In the genomic region with DNA sequence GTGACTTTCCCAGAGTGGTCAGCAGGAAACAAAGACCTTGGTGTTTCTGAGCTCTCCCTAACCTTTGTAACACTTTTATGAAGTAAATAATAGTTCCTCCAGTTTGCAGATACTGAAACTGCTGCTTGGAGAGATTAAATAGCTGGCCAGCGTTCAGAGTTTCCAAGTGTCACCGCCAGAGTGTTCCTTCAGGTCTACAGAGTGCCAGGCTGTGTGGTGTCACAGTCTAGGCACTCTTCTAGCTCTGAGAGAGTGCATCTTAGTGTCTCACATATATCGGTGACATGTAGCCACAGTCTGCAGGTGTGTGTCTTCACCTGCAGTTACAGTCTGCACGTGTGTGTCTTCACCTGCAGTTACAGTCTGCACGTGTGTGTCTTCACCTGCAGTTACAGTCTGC, we compare ENCODE assay signal across 21 mouse cellular contexts. TPM values are rescaled to one million over a fixed set of nuclear protein-coding genes. Genes with fewer than 3 reads are reported as not detected.
A peak's percentile ranks its signal among the peaks of the same experiment; 100 is the strongest.
DNase-seq lines count a peak whose midpoint lies in the region; ATAC-seq and TF ChIP-seq lines count a peak whose summit lies in the region.
"Had no signal": no experiment of that assay in that cellular context is flagged by ENCODE, and none has a peak within 500 bp of the region (broad histone marks: within the 10 kb centered on the region; RNA-seq: fewer than 3 reads in every experiment).

No protein-coding gene starts in this region.

- 0 out of 2 replicates have a peak overlapping the region, but pooled peaks have one; percentile 23 for H3K27ac ChIP-seq in liver, embryonic 12.5 days
- H3K27ac ChIP-seq in liver, embryonic 11.5 days (ENCODE audit: low read depth, low read length) = no peak overlapping the region
- peak overlapping the region; percentile 78 for H3K27ac ChIP-seq in liver, postnatal 0 days (ENCODE audit: low read depth)
- no peak overlapping the region for H3K27ac ChIP-seq in stomach, postnatal 0 days (replicated peaks)
- H3K27ac ChIP-seq in midbrain, embryonic 13.5 days = no peak overlapping the region
- H3K27ac ChIP-seq: embryonic facial prominence, embryonic 10.5 days; embryonic facial prominence, embryonic 15.5 days; forebrain, embryonic 12.5 days; heart, embryonic 13.5 days; limb, embryonic 12.5 days; liver, embryonic 14.5 days; lung, embryonic 15.5 days; neural tube, embryonic 13.5 days had no signal

- no peak overlapping the region for H3K4me2 ChIP-seq in liver, embryonic 12.5 days
- H3K4me2 ChIP-seq in liver, embryonic 11.5 days = no peak overlapping the region
- no peak overlapping the region for H3K4me2 ChIP-seq in liver, postnatal 0 days (ENCODE audit: low read depth, low read length)
- H3K4me2 ChIP-seq in stomach, postnatal 0 days (replicated peaks; ENCODE audit: low read depth) = no peak overlapping the region
- no peak overlapping the region for H3K4me2 ChIP-seq in midbrain, embryonic 13.5 days (replicated peaks)
- H3K4me2 ChIP-seq: embryonic facial prominence, embryonic 15.5 days; forebrain, embryonic 12.5 days; heart, embryonic 13.5 days; limb, embryonic 12.5 days; lung, embryonic 15.5 days; neural tube, embryonic 13.5 days had no signal

- H3K9ac ChIP-seq in liver, embryonic 12.5 days = no peak overlapping the region
- H3K9ac ChIP-seq in liver, embryonic 11.5 days (ENCODE audit: low read depth, low read length) = no peak overlapping the region
- H3K9ac ChIP-seq in liver, postnatal 0 days (replicated peaks) = peak overlapping the region; percentile 18; the same call in 1 of the 2 replicates
- no peak overlapping the region for H3K9ac ChIP-seq in stomach, postnatal 0 days (ENCODE audit: low read length)
- no peak overlapping the region for H3K9ac ChIP-seq in midbrain, embryonic 13.5 days (replicated peaks)
- H3K9ac ChIP-seq: embryonic facial prominence, embryonic 15.5 days; forebrain, embryonic 12.5 days; forebrain, postnatal 0 days; heart, embryonic 13.5 days; limb, embryonic 12.5 days; lung, embryonic 15.5 days; neural tube, embryonic 13.5 days had no signal

- H3K27me3 ChIP-seq in liver, embryonic 12.5 days (replicated peaks) = no peaks in the 10 kb centered on the region
- H3K27me3 ChIP-seq in liver, embryonic 11.5 days (replicated peaks; ENCODE audit: control insufficient read depth, insufficient read depth, low read length) = no peaks in the 10 kb centered on the region
- H3K27me3 ChIP-seq in liver, postnatal 0 days (ENCODE audit: insufficient read depth, low read length) = no peaks in the 10 kb centered on the region
- H3K27me3 ChIP-seq in stomach, postnatal 0 days (ENCODE audit: control insufficient read depth, insufficient read depth, low read length) = no peaks in the 10 kb centered on the region
- H3K27me3 ChIP-seq in midbrain, embryonic 13.5 days = no peaks in the 10 kb centered on the region
- H3K27me3 ChIP-seq: embryonic facial prominence, embryonic 15.5 days; forebrain, embryonic 12.5 days; heart, embryonic 13.5 days; limb, embryonic 12.5 days; lung, embryonic 15.5 days; neural tube, embryonic 13.5 days had no signal

- no peak for TF ChIP-seq CTCF in liver, postnatal 0 days (IDR thresholded peaks at IDR 0.05; ENCODE audit: low read depth)
- no peak for TF ChIP-seq CTCF in stomach, postnatal 0 days (IDR thresholded peaks at IDR 0.05; ENCODE audit: low read depth)

- H3K9me3 ChIP-seq in liver, embryonic 12.5 days (replicated peaks) = no peaks in the 10 kb centered on the region
- H3K9me3 ChIP-seq in liver, embryonic 11.5 days (ENCODE audit: control insufficient read depth, low read length) = no peaks in the 10 kb centered on the region
- no peaks in the 10 kb centered on the region for H3K9me3 ChIP-seq in liver, postnatal 0 days (ENCODE audit: low read length)
- H3K9me3 ChIP-seq in stomach, postnatal 0 days (ENCODE audit: control insufficient read depth, low read length) = no peaks in the 10 kb centered on the region
- H3K9me3 ChIP-seq in midbrain, embryonic 13.5 days = no peaks in the 10 kb centered on the region
- H3K9me3 ChIP-seq: embryonic facial prominence, embryonic 10.5 days; embryonic facial prominence, embryonic 15.5 days; forebrain, embryonic 12.5 days; heart, embryonic 13.5 days; limb, embryonic 12.5 days; lung, embryonic 15.5 days; megakaryocyte, embryonic 14.5 days; neural tube, embryonic 13.5 days had no signal

- DNase-seq in liver, embryonic 11.5 days (ENCODE audit: low spot score) = no peak
- peak; percentile 69 for DNase-seq in adipocyte (ENCODE audit: low spot score)
- DNase-seq in liver, postnatal 0 days = no peak
- DNase-seq in stomach, postnatal 0 days (ENCODE audit: low spot score) = no peak
- DNase-seq in layer of hippocampus, adult 18-20 months (ENCODE audit: low spot score in 2 of 2) = no peak
- DNase-seq: forebrain, postnatal 0 days; kidney, adult 9 months; right cerebral cortex, postnatal 4 days had no signal

- ATAC-seq in liver, embryonic 12.5 days = no peak
- ATAC-seq in liver, embryonic 11.5 days (replicated peaks; ENCODE audit: low FRiP score) = no peak
- ATAC-seq in liver, postnatal 0 days = no peak
- ATAC-seq in stomach, postnatal 0 days (ENCODE audit: low FRiP score, low TSS enrichment) = peak; percentile 61
- ATAC-seq in midbrain, embryonic 13.5 days = no peak
- ATAC-seq: CD4-positive, CD25-positive, alpha-beta regulatory T cell, adult 4 months; hindbrain, embryonic 16.5 days had no signal

- peak; percentile 26; the same call in 1 of the 2 replicates for TF ChIP-seq EP300 in liver, postnatal 0 days (IDR thresholded peaks at IDR 0.05; ENCODE audit: low read depth)
- no peak for TF ChIP-seq EP300 in stomach, postnatal 0 days (optimal IDR thresholded peaks at IDR 0.05)

- 66% methylated on average over 5 of the region's 5 CpGs for WGBS in liver, embryonic 12.5 days (ENCODE audit: insufficient replicate concordance)
- WGBS in liver, embryonic 11.5 days = 79% methylated on average over 5 of the region's 5 CpGs
- 59% methylated on average over 5 of the region's 5 CpGs for WGBS in liver, postnatal 0 days (ENCODE audit: insufficient replicate concordance)
- whole genome bisulfite sequencing in stomach, postnatal 0 days = 68% methylated on average over 5 of the region's 5 CpGs
- WGBS in midbrain, embryonic 13.5 days = 86% methylated on average over 5 of the region's 5 CpGs

- H3K4me1 ChIP-seq in liver, embryonic 12.5 days = peaks cover 65% of the 10 kb centered on the region
- H3K4me1 ChIP-seq in liver, embryonic 11.5 days (replicated peaks; ENCODE audit: control insufficient read depth, insufficient read depth, low read length) = peaks cover 30% of the 10 kb centered on the region
- peaks cover 48% of the 10 kb centered on the region for H3K4me1 ChIP-seq in liver, postnatal 0 days (ENCODE audit: insufficient read depth)
- peaks cover 4% of the 10 kb centered on the region; the same call in 1 of the 2 replicates for H3K4me1 ChIP-seq in stomach, postnatal 0 days (replicated peaks; ENCODE audit: control insufficient read depth, insufficient read depth)
- H3K4me1 ChIP-seq in midbrain, embryonic 13.5 days (replicated peaks) = no peaks in the 10 kb centered on the region
- H3K4me1 ChIP-seq: embryonic facial prominence, embryonic 15.5 days; forebrain, embryonic 12.5 days; neural tube, embryonic 13.5 days had no signal

- no peak overlapping the region for H3K4me3 ChIP-seq in liver, embryonic 12.5 days
- H3K4me3 ChIP-seq in liver, embryonic 11.5 days (ENCODE audit: low read depth, low read length) = no peak overlapping the region
- no peak overlapping the region for H3K4me3 ChIP-seq in liver, postnatal 0 days (ENCODE audit: low read depth, low read length)
- H3K4me3 ChIP-seq in stomach, postnatal 0 days (ENCODE audit: low read depth, low read length) = no peak overlapping the region
- no peak overlapping the region for H3K4me3 ChIP-seq in midbrain, embryonic 13.5 days (replicated peaks)
- H3K4me3 ChIP-seq: embryonic facial prominence, embryonic 10.5 days; embryonic facial prominence, embryonic 15.5 days; forebrain, embryonic 12.5 days; heart, embryonic 13.5 days; limb, embryonic 12.5 days; lung, embryonic 15.5 days; neural tube, embryonic 13.5 days had no signal

- H3K36me3 ChIP-seq in liver, embryonic 12.5 days = no peaks in the 10 kb centered on the region
- H3K36me3 ChIP-seq in liver, embryonic 11.5 days (ENCODE audit: control insufficient read depth, insufficient read depth, low read length) = no peaks in the 10 kb centered on the region
- peaks cover 3% of the 10 kb centered on the region; the same call in 1 of the 2 replicates for H3K36me3 ChIP-seq in liver, postnatal 0 days (replicated peaks; ENCODE audit: insufficient read depth, low read length)
- H3K36me3 ChIP-seq in stomach, postnatal 0 days (ENCODE audit: control insufficient read depth, insufficient read depth, low read length) = no peaks in the 10 kb centered on the region
- H3K36me3 ChIP-seq in midbrain, embryonic 13.5 days = no peaks in the 10 kb centered on the region
- H3K36me3 ChIP-seq: embryonic facial prominence, embryonic 10.5 days; embryonic facial prominence, embryonic 15.5 days; forebrain, embryonic 12.5 days; heart, embryonic 13.5 days; limb, embryonic 12.5 days; lung, embryonic 15.5 days; neural tube, embryonic 13.5 days had no signal

RNA-seq across cellular contexts. Expression of a gene that starts 13.8 kb away (rescaled TPM):
- polyA plus RNA-seq in liver, embryonic 12.5 days (2016; fragmentation: Nextera tagmentation; extraction: Ambion mirVana) = 9.3 and 9.4 TPM in 2 replicates
- polyA plus RNA-seq in liver, embryonic 11.5 days (2014; fragmentation: Nextera tagmentation; extraction: Ambion mirVana) = 13.0 and 14.3 TPM in 2 replicates
- polyA plus RNA-seq in liver, postnatal 0 days (2015; fragmentation: Nextera tagmentation; extraction: Ambion mirVana) = 34.0 and 39.8 TPM in 2 replicates
- polyA plus RNA-seq in stomach, postnatal 0 days (2015; fragmentation: Nextera tagmentation; extraction: Ambion mirVana) = 10.5 and 11.9 TPM in 2 replicates
- 10 to 100 TPM; 54.6 to 55.6 TPM for total RNA-seq in layer of hippocampus, adult 18-20 months (2021)
- polyA plus RNA-seq in midbrain, embryonic 13.5 days (2015; fragmentation: Nextera tagmentation; extraction: Ambion mirVana) = 6.0 and 7.0 TPM in 2 replicates

Comparison
In these comparisons a context has a peak if more than half of its experiments do, and no peak if none do; other contexts are left out.
1. H3K27ac ChIP-seq: peak in liver, embryonic 12.5 days (single experiment) and liver, postnatal 0 days (single experiment); none in liver, embryonic 11.5 days (single experiment), stomach, postnatal 0 days (single experiment) and midbrain, embryonic 13.5 days (single experiment).